Mouse (Mus musculus): ENCODE data around the gene Ppp4r3a. TPM values are rescaled to one million over a fixed set of nuclear protein-coding genes. Genes with fewer than 3 reads are reported as not detected.

The Ppp4r3a gene
- polyA plus RNA-seq (2014; fragmentation: Illumina TruSeq; extraction: RNeasy Lipid Tissue Mini Kit (QIAGEN cat#74804); ENCODE audit: low read depth, low replicate concordance): 166 TPM

DNA sequence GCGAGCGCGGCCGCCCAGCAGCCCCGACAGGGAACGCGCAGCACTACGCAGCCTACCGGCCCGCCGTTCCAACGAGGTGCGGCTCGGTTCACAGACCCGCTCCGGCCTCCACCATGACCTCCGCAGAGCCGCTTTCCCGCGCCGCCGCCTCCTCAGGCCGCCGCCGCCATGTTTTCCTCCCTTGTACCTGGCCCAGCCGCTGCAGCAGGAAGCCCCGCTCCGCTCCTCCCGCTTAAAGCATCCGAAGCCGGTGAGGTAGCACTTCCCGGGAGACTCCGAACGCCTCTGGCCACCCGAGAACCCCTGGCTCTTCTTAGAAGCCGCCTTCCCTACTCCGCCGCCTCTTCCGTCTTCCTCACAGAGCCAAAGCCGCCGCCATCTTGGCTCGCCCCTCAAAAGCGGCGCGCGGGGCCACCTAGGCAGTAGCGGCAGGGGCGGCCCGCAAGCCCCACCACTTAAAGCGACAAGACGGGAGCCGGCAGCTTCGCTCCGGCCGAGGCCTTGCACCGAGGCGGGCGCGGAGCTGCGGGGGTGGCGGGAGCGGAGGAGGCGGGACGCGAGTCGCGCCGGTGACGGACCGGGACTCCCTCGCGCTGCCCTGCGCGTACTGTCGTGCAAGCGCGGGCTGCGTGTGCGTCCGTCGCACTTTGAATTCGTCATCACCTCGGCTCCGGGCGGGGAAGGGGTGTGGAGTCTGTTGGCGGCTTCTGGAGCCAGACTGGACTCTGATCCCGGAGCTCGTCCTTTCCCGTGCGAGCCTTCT is at the start of gene Ppp4r3a:
Gene Ppp4r3a (minus strand): TSS at position 627 of the 763 bp plus-strand sequence.

DNA sequence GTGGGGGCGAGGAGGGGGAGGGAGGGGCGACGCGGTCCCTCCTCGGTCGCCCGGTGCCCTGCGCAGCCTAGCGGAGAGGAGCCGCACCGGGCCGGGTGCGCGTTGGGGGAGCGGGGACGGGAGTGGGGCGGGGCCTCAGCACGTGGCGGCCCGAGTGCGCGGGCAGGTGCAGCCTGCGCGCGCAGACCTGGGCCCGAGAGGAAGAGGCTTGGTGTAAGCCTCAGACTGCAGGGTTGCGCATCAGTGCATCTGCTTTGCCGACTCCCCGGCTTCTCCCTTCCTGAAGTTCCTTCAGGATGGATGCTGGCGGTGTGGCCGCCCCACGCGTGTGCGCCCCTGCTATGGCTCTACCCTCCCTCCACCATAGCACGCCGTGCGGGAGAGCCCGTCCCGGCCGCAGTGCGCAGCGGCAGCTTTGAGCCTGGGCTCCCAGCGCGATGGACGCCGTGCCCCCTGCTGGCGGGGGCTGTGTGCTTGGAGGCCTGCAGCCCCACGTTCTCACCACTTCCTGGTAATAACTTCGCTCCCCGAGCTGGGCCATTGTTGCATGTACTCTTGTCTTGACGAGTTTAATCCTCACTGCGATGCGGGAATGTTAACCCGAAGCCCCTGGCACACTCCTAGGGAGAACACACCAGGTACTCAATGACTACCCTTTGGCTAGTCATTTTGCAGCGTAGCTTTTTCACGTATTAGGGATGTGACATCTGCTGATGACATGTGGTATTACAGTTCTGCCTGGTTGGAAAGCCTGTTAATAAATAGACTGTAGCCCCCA is 54.4 kb downstream of the Ppp4r3a start, which contains the start of gene Ccdc88c:
Gene Ccdc88c (minus strand): TSS at position 103 of the 778 bp plus-strand sequence.

Other genes with a start within 250 kb of the Ppp4r3a start
- gene Gpr68, start 175.5 kb downstream of the Ppp4r3a start, polyA plus RNA-seq (2014; fragmentation: Illumina TruSeq; extraction: RNeasy Lipid Tissue Mini Kit (QIAGEN cat#74804); ENCODE audit: low read depth, low replicate concordance): 0.23 TPM
- gene Ccdc88c, start 54.6 kb downstream of the Ppp4r3a start, polyA plus RNA-seq (2014; fragmentation: Illumina TruSeq; extraction: RNeasy Lipid Tissue Mini Kit (QIAGEN cat#74804); ENCODE audit: low read depth, low replicate concordance): 0.64 TPM